Mouse (Mus musculus) forebrain, embryonic 11.5 days (tissue): ENCODE measurements at regions not wholly inside any gene's neighbourhood (a gene's known extent, or its start where the extent isn't known, plus 50 kb on each side); places are given as distances from the start of the nearest gene placed in this dataset.

Experiments used
- ATAC-seq: fragments of 200-750 bp; cut with Nextera tagmentation; replicated peaks from 2 replicates; pipeline ENCODE4 v1.8.0; 2017; ENCODE audit warnings: moderate TSS enrichment; ENCODE audit not compliant: low FRiP score
- DNase-seq: peaks from one replicate; pipeline ENCODE4 v3.0.0-alpha.2; 2017; ENCODE audit warnings: low spot score
- H3K27ac ChIP-seq: fragments of 300-500 bp; sonication (generic); 2 replicates; pipeline ENCODE4 v1.5.1; 2014; ENCODE audit warnings: low read depth, low read length
- H3K27me3 ChIP-seq: fragments of 300-500 bp; sonication (generic); 2 replicates; pipeline ENCODE4 v1.6.1; 2014; ENCODE audit warnings: mild to moderate bottlenecking, low read length, mixed read lengths; ENCODE audit not compliant: control insufficient read depth, insufficient read depth
- H3K36me3 ChIP-seq: fragments of 300-500 bp; sonication (generic); 2 replicates; pipeline ENCODE4 v1.6.1; 2014; ENCODE audit warnings: mild to moderate bottlenecking, low read length, moderate library complexity, mixed read lengths; ENCODE audit not compliant: control insufficient read depth, insufficient read depth
- H3K4me1 ChIP-seq: fragments of 300-500 bp; sonication (generic); replicated peaks from 2 replicates; pipeline ENCODE4 v1.6.1; 2014; ENCODE audit warnings: low read length, mixed read lengths; ENCODE audit not compliant: control insufficient read depth, insufficient read depth
- H3K4me2 ChIP-seq: fragments of 300-500 bp; sonication (generic); 2 replicates; pipeline ENCODE4 v1.6.1; 2014; ENCODE audit warnings: low read depth, mild to moderate bottlenecking, low read length, moderate library complexity, mixed read lengths; ENCODE audit not compliant: severe bottlenecking
- H3K4me3 ChIP-seq: fragments of 300-500 bp; sonication (generic); 2 replicates; pipeline ENCODE4 v1.5.1; 2014; ENCODE audit warnings: low read depth, low read length
- H3K9ac ChIP-seq: fragments of 300-500 bp; sonication (generic); 2 replicates; pipeline ENCODE4 v1.6.1; 2014; ENCODE audit warnings: low read length
- H3K9me3 ChIP-seq: fragments of 300-500 bp; sonication (generic); 2 replicates; pipeline ENCODE4 v1.6.1; 2016; ENCODE audit warnings: low read length, mixed read lengths; ENCODE audit not compliant: control insufficient read depth
- WGBS: fragments of 180-500 bp; shearing (Covaris S2); extraction: QIAGEN DNeasy Blood & Tissue Kit; methylation state at CpG from one replicate; pipeline ENCODE4 v1.1.7; 2014; 5-methylcytosine and 5-hydroxymethylcytosine counted together

GRCm38 (mm10) chr10:118643622-118644021, 202.8 kb downstream of the Ifng start:
- H3K4me2 ChIP-seq, result no peak overlapping the region
- H3K9ac ChIP-seq, result no peak overlapping the region
- no peaks in the 10 kb centered on the region for H3K27me3 ChIP-seq
- no peaks in the 10 kb centered on the region for H3K36me3 ChIP-seq
- no peaks in the 10 kb centered on the region; the same call in 1 of the 2 replicates for H3K4me1 ChIP-seq
- no peak for DNase-seq
- no peak overlapping the region for H3K4me3 ChIP-seq
- ATAC-seq, result no peak
- no peaks in the 10 kb centered on the region for H3K9me3 ChIP-seq
- H3K27ac ChIP-seq, result no peak overlapping the region
- 87% methylated on average over 8 of the region's 8 CpGs for WGBS

GRCm38 (mm10) chr10:118648111-118648510, 207.3 kb downstream of the Ifng start:
- H3K36me3 ChIP-seq, result no peaks in the 10 kb centered on the region
- 75% methylated on average over 2 of the region's 2 CpGs for WGBS
- DNase-seq (no peak), ATAC-seq (no peak)
- H3K27ac ChIP-seq, result no peak overlapping the region
- H3K9ac ChIP-seq, result no peak overlapping the region
- no peaks in the 10 kb centered on the region for H3K9me3 ChIP-seq
- H3K4me2 ChIP-seq, result no peak overlapping the region
- no peak overlapping the region for H3K4me3 ChIP-seq
- no peaks in the 10 kb centered on the region for H3K27me3 ChIP-seq
- H3K4me1 ChIP-seq, result no peaks in the 10 kb centered on the region

GRCm38 (mm10) chr10:118656561-118656960, 213.4 kb downstream of the Dyrk2 start:
- H3K4me3 ChIP-seq, result no peak overlapping the region
- no peak for DNase-seq
- no peaks in the 10 kb centered on the region for H3K36me3 ChIP-seq
- no peak overlapping the region for H3K4me2 ChIP-seq
- WGBS, result 86% methylated on average over 5 of the region's 5 CpGs
- no peak overlapping the region for H3K9ac ChIP-seq
- H3K27ac ChIP-seq, result no peak overlapping the region
- H3K27me3 ChIP-seq, result no peaks in the 10 kb centered on the region
- H3K4me1 ChIP-seq, result no peaks in the 10 kb centered on the region
- ATAC-seq, result no peak
- H3K9me3 ChIP-seq, result no peaks in the 10 kb centered on the region

- H3K9me3 ChIP-seq, result no peaks in the 10 kb centered on the region
- ATAC-seq (no peak), DNase-seq (no peak)
- no peaks in the 10 kb centered on the region for H3K36me3 ChIP-seq
- 32% methylated on average over 3 of the region's 3 CpGs for WGBS
- no peak overlapping the region for H3K27ac ChIP-seq
- H3K4me1 ChIP-seq, result no peaks in the 10 kb centered on the region
- H3K9ac ChIP-seq, result no peak overlapping the region
- no peak overlapping the region for H3K4me2 ChIP-seq
- H3K4me3 ChIP-seq, result no peak overlapping the region
- no peaks in the 10 kb centered on the region for H3K27me3 ChIP-seq
Measured at GRCm38 (mm10) chr10:118666009-118666408, 204.0 kb downstream of the Dyrk2 start.

- 0 out of 2 replicates have a peak, but pooled peaks have one; percentile 55 for ATAC-seq
- H3K4me1 ChIP-seq, result no peaks in the 10 kb centered on the region
- peak; percentile 45 for DNase-seq
- WGBS, result 73% methylated on average over 18 of the region's 18 CpGs
- no peak overlapping the region for H3K9ac ChIP-seq
- H3K27ac ChIP-seq, result no peak overlapping the region
- no peak overlapping the region for H3K4me2 ChIP-seq
- H3K27me3 ChIP-seq, result no peaks in the 10 kb centered on the region
- H3K9me3 ChIP-seq, result peaks cover 2% of the 10 kb centered on the region; the same call in 1 of the 2 replicates
- no peak overlapping the region for H3K4me3 ChIP-seq
- H3K36me3 ChIP-seq, result no peaks in the 10 kb centered on the region
Measured at GRCm38 (mm10) chr10:118675816-118676465, 194.1 kb downstream of the Dyrk2 start.

- H3K4me2 ChIP-seq, result no peak overlapping the region
- DNase-seq (no peak), ATAC-seq (no peak)
- no peak overlapping the region for H3K9ac ChIP-seq
- no peaks in the 10 kb centered on the region for H3K4me1 ChIP-seq
- H3K27me3 ChIP-seq, result no peaks in the 10 kb centered on the region
- 74% methylated on average over 12 of the region's 12 CpGs for WGBS
- no peak overlapping the region for H3K4me3 ChIP-seq
- H3K27ac ChIP-seq, result no peak overlapping the region
- H3K36me3 ChIP-seq, result no peaks in the 10 kb centered on the region
- H3K9me3 ChIP-seq, result no peaks in the 10 kb centered on the region
Measured at GRCm38 (mm10) chr10:118678750-118679418, 191.1 kb downstream of the Dyrk2 start.

GRCm38 (mm10) chr10:118679507-118679906, 190.5 kb downstream of the Dyrk2 start:
- DNase-seq (no peak), ATAC-seq (no peak)
- Histone ChIP-seq H3K4me3 (no peak overlapping the region), H3K4me1 (no peaks in the 10 kb centered on the region), H3K36me3 (no peaks in the 10 kb centered on the region), H3K27ac (no peak overlapping the region), H3K9ac (no peak overlapping the region), H3K4me2 (no peak overlapping the region), H3K9me3 (no peaks in the 10 kb centered on the region), H3K27me3 (no peaks in the 10 kb centered on the region)
- 80% methylated on average over 5 of the region's 5 CpGs for WGBS

- WGBS, result 87% methylated on average over 6 of the region's 6 CpGs
- no peaks in the 10 kb centered on the region for H3K4me1 ChIP-seq
- ATAC-seq (no peak), DNase-seq (peak; percentile 43)
- no peaks in the 10 kb centered on the region for H3K27me3 ChIP-seq
- H3K4me3 ChIP-seq, result no peak overlapping the region
- no peak overlapping the region for H3K27ac ChIP-seq
- H3K9ac ChIP-seq, result no peak overlapping the region
- no peaks in the 10 kb centered on the region for H3K36me3 ChIP-seq
- H3K9me3 ChIP-seq, result no peaks in the 10 kb centered on the region
- no peak overlapping the region for H3K4me2 ChIP-seq
Measured at GRCm38 (mm10) chr10:118680896-118681295, 189.1 kb downstream of the Dyrk2 start.

GRCm38 (mm10) chr10:118683356-118683755, 186.7 kb downstream of the Dyrk2 start:
- Histone ChIP-seq H3K9me3 (no peaks in the 10 kb centered on the region), H3K36me3 (no peaks in the 10 kb centered on the region), H3K27ac (no peak overlapping the region), H3K4me2 (no peak overlapping the region), H3K9ac (no peak overlapping the region), H3K4me1 (no peaks in the 10 kb centered on the region), H3K27me3 (no peaks in the 10 kb centered on the region), H3K4me3 (no peak overlapping the region)
- ATAC-seq (no peak), DNase-seq (no peak)
- 83% methylated on average over 9 of the region's 9 CpGs for WGBS
